Mouse (Mus musculus) heart, postnatal 4 days (tissue): ENCODE measurements around the gene Noa1. TPM values are rescaled to one million over a fixed set of nuclear protein-coding genes. Genes with fewer than 3 reads are reported as not detected.

ENCODE experiments used
- DNase-seq: peaks from one replicate; pipeline ENCODE4 v3.0.0; 2021
- microRNA-seq, 2 experiments: library from miRNA; unstranded; fragments of <30 nt; microRNA quantifications; one replicate each; pipeline ENCODE4 v1.2.0; 2021 to 2022
- total RNA-seq, 2 experiments: library from RNA; stranded (reverse); gene quantifications; 2 replicates each; pipeline ENCODE4 v1.2.3; 2021

Noa1 gene
- total RNA-seq, 2 experiments from 2014 or later, result 14.3 to 14.7 TPM

DNA sequence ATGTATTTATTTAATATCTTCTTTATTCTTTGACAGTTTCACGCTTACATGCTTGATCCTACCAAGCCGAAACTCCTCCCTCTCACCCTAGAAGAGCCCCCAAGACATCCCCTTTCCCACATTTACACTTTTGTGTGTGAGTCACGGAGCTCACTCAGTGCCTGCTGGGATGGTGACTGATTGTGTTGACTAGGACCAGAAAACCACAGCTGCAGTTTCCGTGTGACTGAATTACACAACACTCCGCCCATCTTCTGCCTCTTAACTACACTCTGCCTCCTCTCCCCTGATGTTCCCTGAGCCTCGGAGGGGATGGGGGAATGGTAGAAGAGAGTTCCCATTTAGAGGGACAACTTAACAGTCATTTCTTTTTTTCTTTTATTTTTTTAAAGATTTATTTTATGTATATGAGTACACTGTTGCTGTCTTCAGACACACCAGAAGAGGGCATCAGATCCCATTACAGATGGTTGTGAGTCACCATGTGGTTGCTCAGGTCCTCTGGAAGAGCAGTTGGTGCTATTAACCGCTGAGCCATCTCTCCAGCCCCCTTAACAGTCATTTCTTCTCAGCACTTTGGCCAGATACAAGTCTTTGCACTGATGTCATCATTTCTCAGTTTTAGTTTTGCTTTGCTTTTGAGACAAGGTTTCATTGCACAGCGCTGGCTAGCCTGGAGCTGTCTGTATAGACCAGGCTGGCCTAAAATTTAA is 57.6 kb downstream of the Noa1 start:
- no peak for DNase-seq

- no peak for DNase-seq
These were observed 58.2 kb downstream of the Noa1 start for GRCm38 (mm10) chr5:77251656-77252055.

DNA sequence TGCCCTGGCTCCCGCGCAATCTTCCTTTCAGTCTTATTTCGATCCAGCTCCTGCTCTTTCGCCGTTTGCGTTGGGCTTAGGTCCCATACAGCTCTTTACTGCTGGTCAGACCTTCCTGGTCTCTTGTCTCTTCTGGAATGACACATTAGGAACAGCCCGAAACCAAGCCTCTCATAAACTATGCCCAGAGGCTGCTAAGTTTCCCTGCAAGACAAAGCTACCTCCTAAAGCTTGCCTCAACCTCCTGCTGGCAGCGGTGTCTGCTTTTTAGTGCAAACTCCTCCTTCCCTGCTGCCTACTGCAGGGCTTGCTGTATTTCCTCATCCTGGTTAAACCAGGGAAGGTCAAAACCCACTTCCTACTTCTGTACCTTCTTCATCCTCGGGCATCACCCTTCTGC is 59.8 kb downstream of the Noa1 start:
- no peak for DNase-seq

DNA sequence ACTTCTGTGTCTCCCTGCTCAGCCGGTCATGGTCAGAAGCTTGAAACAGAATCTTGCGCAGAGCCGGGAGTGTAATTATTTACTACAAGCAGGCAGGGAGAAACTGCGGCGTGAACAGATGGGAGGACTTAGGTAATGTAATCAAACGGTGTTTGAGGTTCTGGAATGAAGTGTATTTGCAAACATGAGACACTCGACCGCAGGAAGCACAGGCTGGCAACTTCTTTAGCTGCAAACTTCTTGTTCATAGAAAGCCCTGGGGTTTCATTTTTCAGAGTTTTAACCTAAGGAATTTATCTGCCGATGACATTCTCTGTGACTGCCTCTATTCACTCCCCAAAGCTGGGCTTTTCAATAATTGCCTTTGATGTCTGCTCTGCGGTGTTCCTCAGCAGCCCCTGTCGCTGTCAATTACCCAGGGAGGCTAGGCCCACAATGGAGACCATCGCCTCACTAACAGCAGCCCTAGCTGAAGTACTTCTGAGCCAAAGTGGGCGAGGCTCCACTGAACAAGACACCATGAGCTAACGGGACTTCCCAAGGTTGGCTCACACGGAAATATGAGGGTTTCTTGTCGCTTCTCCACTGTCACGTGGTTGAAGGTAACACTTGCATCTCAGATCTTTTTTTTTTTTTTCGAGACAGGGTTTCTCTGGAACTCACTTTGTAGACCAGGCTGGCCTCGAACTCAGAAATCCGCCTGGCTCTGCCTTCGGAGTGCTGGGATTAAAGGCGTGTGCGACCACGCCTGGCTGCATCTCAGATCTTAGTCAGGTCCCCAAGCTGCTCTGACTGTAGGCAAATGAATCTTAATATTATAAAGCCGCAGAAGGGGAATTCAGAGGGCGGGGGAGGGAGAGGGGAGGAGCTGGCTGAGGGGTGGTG is 63.9 kb downstream of the Noa1 start:
- DNase-seq, result peak; percentile 15

DNA sequence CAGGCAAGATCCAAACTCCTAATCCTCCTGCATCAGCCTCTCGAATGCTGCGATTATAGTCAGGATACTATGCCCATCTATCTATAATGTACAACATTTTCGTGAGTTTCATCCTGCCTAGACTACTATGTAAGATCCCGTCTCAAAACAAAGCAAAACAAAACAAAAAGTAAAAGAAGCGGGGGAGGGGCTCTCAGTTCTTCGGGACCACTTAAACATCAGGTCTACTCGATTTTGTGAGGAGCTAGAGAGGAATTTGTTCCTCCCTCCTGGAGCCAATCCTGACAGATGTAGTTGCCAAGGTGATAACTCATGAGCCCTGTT is 64.5 kb downstream of the Noa1 start:
- DNase-seq, result no peak

DNA sequence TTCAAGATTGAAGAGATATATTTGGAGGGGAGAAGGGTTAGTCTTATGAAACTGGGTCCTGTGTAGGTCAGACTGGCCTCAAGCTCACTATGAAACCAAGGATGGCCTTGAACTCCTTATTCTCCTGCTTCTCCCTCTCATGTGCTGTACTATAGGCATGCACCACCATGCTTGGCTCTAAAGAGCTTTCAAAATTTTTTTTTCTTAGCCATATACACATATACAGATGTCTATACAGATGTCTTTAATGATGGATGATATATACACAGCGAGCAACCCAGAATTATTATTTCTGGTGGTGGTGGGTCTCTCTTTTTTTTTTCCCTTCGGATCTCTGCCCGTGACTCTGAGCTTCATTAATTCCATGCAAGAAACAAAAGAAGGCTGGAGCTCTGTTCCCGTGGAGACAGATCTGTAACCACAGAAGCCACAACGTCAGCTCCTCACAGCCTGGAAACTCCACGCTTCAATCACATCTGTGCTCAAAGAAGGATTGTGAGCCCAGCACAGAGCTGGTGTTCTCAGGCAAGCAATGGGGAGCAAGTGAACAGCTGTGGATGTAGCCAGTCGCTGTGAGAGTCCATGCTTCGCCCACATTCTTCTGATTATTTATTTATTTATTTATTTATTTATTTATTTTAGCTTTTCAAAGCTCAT is 65.4 kb downstream of the Noa1 start:
- no peak for DNase-seq

Small RNA genes within 50 kb of the gene (microRNA-seq; reads per million reads assigned to microRNA genes)
- gene Mir5098, result 0 reads per million in 2 experiments

Other genes starting within 250 kb of the Noa1 start
- gene Hopx, start 195.0 kb downstream of the Noa1 start, total RNA-seq, result 100 to 1,000 TPM; 432 to 451 TPM
- under 1 TPM; 0.48 to 0.74 TPM for gene Spink2, start 98.6 kb downstream of the Noa1 start, total RNA-seq
- gene Rest, start 44.6 kb downstream of the Noa1 start, total RNA-seq, result 10 to 100 TPM; 33.2 to 34.3 TPM
- 10 to 100 TPM; 35.3 to 37.2 TPM for gene Polr2b, start 63 bp upstream of the Noa1 start, total RNA-seq
- gene Igfbp7, start 98.0 kb upstream of the Noa1 start, total RNA-seq, result 100 to 1,000 TPM; 210 to 250 TPM